Mouse (Mus musculus): Measurements from ENCODE around the gene Srsf4.

GRCm38 (mm10) chr4:131899180-131899554, 25.8 kb downstream of the Srsf4 start:
- no peak for TF ChIP-seq CTCF (IDR thresholded peaks at IDR 0.05; ENCODE audit: low read depth)
- TF ChIP-seq EP300 (IDR thresholded peaks at IDR 0.05; ENCODE audit: low read depth), result no peak

All from liver, embryonic 14.5 days (tissue).